Mouse (Mus musculus) adrenal gland, postnatal 25 days (tissue): ENCODE measurements around the gene Epo. TPM values are rescaled to one million over a fixed set of nuclear protein-coding genes. Genes with fewer than 3 reads are reported as not detected.

Experiments used
- DNase-seq: peaks from one replicate; pipeline ENCODE4 v3.0.0; 2021; ENCODE audit warnings: mixed read lengths
- total RNA-seq: library from RNA; stranded (reverse); gene quantifications from 2 replicates; pipeline ENCODE4 v1.2.3, GENCODE M21; 2021

The Epo gene
- total RNA-seq, 1 experiment from 2014 or later = not detected

GRCm38 (mm10) chr5:137539291-137539801 is 6.3 kb upstream of the Epo start:
- DNase-seq = no peak

DNA sequence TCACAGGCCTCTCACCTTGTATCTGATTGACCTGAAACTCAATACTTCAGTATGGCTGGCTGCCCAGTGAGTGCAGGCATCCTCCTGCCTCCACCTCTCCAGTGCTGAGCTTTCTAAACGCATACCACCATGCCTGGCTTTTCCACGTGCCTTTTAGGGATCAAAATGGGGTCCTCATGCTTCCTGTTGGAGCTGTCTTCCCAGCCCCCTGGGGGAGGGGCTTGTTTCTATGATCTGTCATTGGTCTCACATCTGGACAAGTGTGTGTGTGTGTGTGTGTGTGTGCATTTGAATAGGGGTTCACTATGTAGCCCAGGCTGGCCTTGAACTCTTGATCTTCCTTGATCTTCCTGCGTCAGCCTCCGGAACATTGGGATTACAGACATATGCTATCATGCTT is 4.4 kb upstream of the Epo start:
- no peak for DNase-seq

GRCm38 (mm10) chr5:137535318-137535717 is 2.3 kb upstream of the Epo start:
- DNase-seq = no peak

GRCm38 (mm10) chr5:137534762-137535161 is 1.7 kb upstream of the Epo start:
- no peak for DNase-seq

GRCm38 (mm10) chr5:137532808-137533116 is 280 bp downstream of the Epo start:
- no peak for DNase-seq

DNA sequence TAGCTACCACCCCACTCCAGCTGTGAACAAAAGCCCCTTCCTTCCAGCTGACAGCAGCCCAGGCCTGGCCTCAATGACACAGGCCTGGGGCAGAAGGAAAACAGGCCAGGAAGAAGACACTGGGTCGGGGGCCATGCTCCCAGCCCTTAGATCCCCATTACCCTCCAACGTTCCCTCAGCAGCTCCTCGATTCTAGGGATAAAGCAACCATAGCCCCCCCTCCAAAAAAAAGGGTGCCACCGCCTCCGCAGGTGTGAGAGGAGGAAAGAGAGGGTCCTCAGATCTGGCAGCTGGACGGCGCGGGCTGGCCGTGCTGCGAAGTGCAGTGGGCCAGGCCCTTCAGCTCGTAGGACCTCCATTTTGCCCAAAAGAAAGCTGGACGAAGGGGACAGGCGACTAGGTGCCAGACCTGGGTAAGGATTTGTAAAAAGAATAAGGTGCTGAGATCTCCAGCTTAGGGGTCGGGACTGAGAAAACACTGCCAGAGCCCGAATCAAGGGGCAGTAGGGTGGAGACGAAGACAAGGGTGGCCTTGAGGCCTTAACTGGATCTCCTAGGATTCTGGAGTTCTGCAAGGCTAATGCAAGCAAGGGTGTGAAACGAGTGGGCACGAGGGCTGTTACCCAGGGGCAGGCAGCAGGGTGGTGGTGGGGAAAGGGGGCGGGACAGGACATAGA is 773 bp downstream of the Epo start:
- DNase-seq = no peak

DNA sequence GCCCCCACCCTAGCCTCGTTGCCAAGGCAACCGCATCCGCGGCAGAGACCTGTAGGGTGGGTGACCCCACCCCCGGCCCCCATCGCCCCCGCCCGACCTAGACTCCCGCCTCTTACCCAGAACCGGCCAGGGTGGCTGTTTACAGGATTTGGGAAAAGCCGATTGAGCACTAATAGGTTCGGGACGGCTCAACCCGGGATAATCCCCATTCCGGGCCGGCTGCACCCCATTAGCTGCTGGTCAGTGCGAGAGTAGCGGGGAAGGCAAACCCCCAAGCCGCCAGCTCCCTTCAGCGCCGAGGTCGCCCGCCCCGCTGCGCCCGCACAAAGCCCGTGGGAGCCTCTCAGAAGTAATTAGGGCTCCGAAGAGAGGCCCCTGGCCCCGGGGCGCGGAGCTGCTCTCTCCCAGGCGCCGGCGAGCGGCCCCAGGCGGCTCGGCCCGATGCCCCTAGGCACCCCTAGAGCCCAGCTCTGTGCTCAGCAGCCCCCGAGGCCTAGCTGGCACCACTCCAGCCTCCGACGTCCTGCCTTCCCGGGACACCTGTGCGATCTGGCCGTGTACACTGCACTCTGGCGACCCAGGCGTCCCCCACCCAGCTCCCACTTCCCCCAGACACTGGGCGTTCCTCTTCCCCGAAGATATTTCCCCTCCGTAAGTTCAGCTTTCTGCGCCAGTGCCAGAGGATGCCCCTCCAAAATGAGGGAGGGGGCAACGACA is 1.5 kb downstream of the Epo start:
- DNase-seq = peak; percentile 70

DNA sequence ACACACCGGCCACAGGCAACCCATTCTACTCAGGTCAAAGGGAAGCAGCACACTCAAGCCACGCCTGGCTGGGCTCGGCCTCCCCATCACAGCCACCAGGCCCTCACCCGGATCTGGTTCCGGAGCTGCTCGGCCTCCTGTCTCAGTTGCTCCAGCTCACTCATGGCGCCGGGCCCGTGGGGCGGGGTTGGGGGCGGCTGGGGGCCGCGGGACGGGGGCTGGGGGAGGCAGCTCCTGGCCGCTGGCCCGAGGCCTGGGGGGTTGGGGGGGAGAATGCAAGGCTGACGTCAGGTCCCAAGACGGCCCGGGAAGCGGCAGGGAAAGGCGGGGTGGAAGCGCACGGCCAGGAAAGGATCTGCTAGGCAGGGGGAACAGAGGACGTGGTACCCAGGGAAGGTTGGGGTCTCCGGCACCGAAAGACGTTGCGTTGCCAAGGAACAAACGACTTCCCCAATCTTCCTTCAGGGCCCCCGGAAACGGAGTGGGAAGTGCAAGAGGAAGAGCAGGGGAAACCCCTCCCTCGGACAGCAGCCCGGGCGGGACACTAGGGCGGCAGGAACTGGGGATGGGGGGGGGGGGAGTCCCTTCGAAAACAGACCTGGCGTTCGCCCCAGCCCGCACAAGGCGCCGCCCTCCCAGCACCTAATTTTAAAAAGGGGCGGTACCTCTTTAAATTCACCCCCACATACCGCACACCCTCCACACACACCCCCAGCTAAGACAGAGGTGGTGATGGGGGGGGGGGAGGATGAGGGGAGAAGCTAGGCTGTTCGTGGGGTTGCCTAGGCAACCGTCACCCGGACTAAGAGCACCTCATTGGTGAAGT is 2.2 kb downstream of the Epo start:
- peak; percentile 71 for DNase-seq

DNA sequence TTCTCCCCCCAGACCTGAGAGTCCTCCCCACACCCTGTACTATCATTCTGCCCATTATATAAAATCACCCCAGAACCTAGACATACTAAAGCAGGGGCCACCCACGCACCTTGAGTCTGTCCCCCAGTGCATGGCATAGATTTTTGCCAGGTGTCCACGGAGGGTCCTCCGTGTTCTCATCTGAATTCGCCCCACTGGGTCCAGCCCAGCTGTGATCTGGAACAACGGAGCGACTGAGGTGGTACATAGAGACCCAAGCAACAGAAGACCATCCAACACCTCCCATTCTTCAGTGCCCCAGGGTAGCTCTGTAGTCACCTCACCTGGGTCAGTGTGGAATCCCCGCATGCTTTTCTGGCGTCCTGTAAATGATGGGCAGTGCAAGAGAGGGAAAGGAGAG is 3.0 kb downstream of the Epo start:
- no peak for DNase-seq

DNA sequence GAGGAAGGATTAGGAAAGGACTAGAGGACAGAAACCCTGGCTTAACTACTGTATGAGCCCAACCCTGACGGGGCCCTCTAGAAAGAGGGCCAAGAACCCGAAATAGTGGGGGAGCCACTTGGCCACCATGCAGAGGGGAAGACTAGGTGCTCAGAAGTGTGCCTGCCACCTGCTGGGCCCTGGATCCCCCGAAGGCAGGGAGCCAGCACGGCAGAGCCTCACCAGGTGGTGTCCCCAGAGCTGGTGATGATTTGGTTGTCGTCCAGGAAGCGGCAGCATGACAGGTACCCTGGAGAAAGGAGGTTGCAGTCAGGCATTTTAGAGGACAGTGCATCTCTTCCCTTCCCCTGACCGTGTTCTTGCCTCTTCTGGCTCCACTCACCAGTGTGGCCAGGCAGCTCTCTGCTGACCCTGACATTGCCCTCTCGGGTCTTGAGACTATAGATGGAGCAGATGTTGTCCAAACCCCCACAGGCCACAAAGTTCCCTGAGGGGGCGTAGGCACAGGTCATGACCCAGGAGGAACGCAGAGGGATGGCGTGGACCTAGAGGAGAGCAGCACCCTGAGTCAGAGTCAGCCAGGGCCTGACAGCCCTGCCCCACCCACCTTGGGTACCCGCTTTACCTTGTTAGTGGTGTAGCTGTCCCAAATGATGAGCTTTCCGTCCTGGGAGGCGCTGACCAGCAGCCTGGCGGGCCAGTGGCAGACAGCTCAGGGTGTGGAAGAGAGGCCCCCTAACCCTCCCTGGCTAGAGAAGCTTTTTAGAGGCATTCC is 3.6 kb downstream of the Epo start:
- no peak for DNase-seq

- DNase-seq = no peak
These were observed 4.6 kb downstream of the Epo start for GRCm38 (mm10) chr5:137528247-137528968.

GRCm38 (mm10) chr5:137527413-137527812 is 5.6 kb downstream of the Epo start:
- DNase-seq = no peak

- DNase-seq = peak; percentile 62
These were observed 6.7 kb downstream of the Epo start for GRCm38 (mm10) chr5:137526192-137526936.

GRCm38 (mm10) chr5:137525511-137525910 is 7.5 kb downstream of the Epo start:
- DNase-seq = no peak

- no peak for DNase-seq
These were observed 8.4 kb downstream of the Epo start for GRCm38 (mm10) chr5:137524671-137525070.

DNA sequence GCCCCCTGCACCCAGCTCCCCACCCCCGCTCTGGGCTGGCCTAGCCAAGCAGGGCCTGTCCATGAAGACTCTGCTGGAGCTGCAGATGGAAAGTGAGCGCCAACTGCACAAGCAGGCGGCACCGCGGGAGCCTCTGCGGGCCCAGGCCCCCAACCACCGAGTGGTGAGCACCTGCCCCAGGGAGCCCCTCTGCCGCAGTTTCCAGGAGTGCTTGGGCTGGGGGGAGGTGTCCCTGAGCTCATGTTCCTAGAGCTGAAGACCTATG is 8.9 kb downstream of the Epo start:
- no peak for DNase-seq

DNA sequence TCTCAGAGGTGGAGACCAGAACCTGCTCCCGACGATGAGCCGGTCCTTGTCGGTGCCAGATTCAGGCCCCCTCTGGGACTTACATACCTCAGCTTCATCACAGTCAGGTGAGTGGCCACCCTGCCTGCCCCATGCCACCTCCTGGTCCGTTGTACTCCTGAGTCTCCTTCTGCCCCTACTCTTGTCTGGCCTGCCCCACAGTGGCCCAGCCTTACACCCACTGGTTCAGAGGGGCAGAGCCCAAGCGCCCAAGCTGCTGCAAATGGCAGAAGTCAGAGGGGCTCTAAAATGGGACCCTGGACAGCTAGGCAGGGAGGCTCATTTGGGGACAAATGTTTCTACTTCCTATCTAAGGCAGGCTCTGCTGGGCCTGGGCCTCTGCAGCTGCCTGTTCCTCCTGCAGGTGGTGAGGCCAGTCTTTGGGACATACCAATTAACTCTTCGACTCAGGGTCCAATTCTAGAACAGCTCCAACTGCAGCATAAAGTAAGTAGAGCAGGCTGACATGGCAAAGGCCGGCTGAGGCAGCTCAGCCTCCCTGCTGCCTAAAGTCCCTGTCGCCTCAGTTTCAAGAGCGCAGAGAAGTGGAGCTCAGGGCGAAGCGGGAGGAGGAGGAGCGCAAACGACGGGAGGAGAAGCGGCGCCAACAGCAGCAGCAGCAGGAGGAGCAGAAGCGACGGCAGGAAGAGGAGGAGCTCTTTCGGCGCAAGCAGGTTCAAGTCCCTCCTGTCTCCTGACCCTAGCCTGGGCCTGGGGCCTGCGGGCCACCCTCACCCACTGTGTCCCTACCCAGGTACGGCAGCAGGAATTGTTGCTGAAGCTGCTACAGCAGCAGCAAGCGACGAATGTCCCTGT is 9.4 kb downstream of the Epo start:
- no peak for DNase-seq

DNA sequence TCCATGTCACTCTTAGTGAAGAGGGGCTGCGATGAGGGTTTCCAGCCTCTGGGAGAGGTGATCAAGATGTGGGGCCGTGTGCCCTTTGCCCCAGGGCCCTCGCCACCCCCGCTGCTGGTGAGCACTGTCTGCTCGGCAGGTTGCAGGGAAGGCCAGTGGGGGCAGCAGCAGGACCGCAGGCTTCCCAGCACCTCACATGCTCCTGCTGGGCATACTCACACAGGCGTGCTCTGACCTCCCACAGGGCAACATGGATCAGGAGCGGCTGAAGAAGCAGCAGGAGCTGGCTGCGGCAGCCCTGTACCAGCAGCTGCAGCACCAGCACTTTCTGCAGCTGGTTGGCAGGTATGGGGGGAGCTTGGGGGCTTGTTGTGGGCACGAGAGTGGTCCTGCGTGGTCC is 10.3 kb downstream of the Epo start:
- DNase-seq = no peak

GRCm38 (mm10) chr5:137521861-137522260 is 11.2 kb downstream of the Epo start:
- DNase-seq = no peak
